Mouse (Mus musculus) testis, adult 2 months (tissue): Measurements from ENCODE around the gene Gsg1l.

Experiments used
- CTCF ChIP-seq: fragments of 200-500 bp; IDR thresholded peaks from 2 replicates; pipeline ENCODE4 v1.5.1; 2012; ENCODE audit warnings: low read depth, mild to moderate bottlenecking, inconsistent platforms, low read length, moderate library complexity; ENCODE audit not compliant: control insufficient read depth, insufficient read depth, insufficient replicate concordance
- POLR2A ChIP-seq: fragments of 200-500 bp; IDR thresholded peaks from 2 replicates; pipeline ENCODE4 v1.6.1; 2012; ENCODE audit warnings: low read depth, mild to moderate bottlenecking, inconsistent platforms, low read length, moderate library complexity; ENCODE audit not compliant: control insufficient read depth

GRCm38 (mm10) chr7:125832767-125833166 lies 249.4 kb downstream of the Gsg1l start:
- TF ChIP-seq CTCF (no peak), POLR2A (no peak)
